Mouse (Mus musculus): Measurements from ENCODE around the gene Repin1.
"Not testable (repeated sequence)": the region's sequence is repeated elsewhere in the genome, so short reads cannot be mapped to it uniquely, and the experiment has no call there.

The Repin1 gene

DNA sequence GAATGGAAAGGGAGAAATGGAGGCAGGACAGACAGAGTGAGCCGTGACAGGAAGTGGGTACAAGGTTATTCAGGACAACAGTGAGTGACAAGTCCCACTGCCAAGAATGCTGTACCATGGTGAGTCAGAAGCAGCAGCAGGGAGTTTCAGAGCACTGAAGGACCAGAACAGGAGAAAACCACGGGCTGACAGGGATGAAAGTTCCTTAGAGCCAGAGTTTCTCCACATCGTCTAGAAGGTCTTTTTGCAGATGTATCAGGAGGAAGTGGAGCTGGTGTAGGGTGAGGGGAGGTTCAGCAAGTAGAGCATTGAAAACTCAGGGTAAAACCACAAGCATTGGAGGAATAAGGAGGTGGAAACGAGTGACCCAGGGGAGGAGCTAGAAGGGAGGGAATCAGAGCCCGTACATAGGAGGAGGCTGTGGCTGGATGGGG is 14.5 kb upstream of the Repin1 start:
- in situ Hi-C loops (cut with MseI, MboI), result no loop called here

DNA sequence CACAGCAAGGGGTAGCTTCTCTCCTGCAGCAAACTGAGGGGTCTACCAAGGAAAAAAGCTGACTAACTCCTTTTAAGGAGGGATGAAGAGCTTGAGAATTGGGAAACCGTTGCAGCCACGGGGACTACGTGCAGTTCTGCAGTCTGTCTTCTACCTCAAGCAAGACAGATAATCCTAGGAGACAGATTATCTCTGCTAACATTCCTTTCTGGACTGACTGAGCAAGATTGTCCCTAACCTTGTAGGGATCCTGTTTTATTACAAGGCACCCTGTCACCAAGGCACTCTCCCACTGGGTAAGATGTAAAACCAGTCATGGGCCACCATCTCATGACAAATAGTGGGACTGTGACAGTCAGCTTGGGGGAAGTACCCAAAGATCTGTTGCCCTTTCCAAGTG is 12.4 kb upstream of the Repin1 start:
- in situ Hi-C loops (cut with MseI, MboI), result no loop called here

DNA sequence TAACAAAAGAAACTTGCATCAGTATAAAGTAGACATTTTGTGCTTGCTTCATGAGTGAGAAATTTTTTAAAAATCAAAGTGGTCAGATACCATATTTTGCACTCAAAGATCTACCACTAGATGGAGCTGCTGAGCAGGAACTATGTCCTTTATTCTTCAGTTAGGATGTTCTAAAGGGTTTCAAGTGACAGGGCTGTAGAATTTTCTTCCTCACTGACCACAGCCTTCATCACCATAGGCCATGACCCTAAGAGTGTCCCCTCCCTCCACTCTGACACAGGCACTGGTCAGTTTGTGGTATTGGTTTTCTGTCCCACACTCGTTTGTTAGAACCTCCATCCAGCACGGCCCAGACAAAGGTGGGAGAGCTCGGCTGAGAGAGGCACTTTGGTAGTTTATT is 11.6 kb upstream of the Repin1 start:
- in situ Hi-C loops (cut with MseI, MboI), result no loop called here

DNA sequence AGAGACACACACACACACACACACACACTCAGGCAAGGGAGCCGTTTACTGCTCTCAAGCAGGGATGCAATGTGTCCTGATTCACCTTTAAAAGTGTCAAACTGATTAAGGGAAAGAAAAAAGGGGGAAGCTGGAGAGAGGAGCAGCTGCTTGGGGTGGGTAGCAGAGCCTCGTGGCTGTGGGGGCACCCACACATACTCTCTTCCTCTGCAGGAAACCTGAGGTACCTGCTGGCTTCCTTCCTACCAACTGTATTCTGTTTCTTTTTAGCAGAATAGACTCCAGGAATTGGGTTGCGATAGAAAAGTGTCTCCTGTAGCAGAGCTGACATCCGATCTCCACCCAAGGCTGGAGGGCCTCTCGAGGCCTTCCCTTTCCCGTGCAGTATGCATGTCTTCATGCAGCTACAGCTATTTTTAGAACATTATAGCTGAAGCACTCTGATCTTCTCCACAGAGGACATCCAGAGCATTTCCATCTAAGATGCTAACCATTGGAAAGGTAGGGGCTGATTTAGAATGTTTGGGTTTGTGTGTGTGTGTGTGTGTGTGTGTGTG is 4.4 kb upstream of the Repin1 start, which contains the start of gene Gm45021:
Gene Gm45021 (plus strand): TSS at position 417 of the 557 bp plus-strand sequence.
- in situ Hi-C loops (cut with MseI, MboI), result no loop called here

DNA sequence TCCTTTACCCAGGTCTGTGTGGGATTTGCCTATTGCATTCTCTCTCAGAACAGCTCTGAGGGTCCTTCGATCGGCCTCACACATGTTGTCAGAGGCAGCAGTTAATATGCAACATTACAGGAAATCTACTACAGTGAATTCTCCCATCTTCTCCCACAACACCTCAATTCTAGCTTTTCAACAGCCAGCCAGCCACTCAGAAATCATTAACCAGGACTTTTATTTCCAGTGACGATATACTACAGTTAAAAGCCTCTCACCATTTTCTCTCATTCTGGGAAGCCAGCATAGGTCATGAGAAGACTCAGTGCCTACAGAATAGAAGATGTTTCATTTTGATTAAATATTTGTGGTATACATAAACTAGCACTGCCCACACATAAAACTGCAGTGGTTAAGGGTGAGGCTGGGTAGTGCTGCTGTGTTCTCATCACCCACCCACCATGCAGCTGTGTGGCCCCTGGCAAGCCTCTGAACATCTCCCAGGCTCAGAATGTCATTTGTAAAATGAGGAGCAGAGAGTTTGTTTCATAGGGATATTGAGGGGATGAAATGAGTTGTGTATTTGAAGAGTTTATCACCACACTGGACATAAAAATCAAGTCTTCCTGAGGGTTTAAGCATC is 2.4 kb upstream of the Repin1 start:
- in situ Hi-C loops (cut with MseI, MboI), result no loop called here

DNA sequence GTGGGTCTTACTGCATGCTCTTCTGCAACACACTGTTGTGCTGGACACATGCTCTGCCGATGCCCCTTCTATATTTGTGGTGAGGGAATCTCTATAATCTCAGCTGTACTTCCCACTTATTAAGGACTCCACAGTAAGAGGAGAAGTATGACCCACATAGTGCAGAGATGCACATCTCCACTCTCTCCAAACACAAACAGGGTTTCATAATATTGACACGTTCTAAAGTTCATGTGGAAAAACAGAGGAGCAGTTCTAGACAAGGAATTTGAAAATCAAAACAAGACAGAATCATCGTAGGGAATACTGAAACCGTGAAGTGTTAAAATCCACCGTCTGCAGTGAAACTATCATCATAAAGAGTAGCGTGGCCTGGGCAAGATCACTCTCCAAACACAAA is 1.8 kb upstream of the Repin1 start:
- in situ Hi-C loops (cut with MseI, MboI), result no loop called here

DNA sequence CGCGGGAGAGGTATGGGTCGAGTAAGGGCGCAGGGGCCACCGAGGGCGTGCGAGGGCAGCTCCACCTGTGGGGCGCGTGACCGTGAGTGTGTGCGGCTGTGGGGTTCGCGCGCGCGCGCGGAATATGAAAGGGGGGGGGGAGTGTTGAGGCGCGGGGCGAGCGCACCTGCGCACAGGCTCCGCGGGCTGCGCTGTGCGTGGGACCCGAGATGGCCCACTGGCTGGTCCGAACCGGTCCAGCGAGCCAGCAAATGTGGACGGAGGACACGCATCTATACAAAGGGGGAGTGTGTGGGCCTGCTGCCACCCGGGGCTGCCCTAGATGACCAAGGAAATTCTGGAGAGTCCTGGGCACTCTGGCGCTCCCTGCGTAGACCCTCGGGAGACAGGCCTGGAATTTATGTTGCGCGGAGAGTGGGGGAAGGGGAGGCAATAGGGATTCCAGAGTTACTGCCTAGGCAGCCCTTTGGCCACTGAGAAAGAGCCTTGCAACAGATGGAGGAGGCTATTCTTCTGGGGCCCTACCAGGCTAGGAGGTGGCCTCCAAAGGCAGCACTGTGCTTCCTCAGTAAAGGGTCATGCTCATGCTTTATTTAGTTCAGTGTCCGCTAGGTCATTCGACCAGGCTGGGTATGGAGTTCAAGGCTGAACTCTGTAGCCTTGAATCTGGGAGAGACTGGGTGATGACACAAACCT is 508 bp downstream of the Repin1 start:
- in situ Hi-C loops (cut with MseI, MboI), result no loop called here

DNA sequence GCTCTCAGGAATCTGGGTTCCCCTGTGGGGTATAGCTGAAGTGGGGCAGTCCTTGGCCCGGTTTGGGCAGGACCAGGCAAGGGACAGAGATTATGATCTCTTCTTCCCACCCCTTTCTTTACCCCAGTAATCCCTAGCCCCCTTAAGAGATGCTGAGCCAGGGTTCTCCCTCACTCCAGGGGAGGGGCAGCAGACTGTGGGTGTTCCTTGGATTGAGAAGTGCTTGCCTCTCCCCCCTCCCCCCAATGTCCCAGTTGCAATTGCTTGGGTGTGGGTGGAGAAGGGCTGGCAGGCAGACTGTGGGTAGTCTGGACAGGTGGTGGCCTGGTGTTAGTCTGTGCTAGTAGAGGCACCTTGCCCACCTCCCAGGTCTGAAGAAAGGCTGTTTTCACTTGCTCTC is 1.6 kb downstream of the Repin1 start:
- in situ Hi-C loops (cut with MseI, MboI), result no loop called here

DNA sequence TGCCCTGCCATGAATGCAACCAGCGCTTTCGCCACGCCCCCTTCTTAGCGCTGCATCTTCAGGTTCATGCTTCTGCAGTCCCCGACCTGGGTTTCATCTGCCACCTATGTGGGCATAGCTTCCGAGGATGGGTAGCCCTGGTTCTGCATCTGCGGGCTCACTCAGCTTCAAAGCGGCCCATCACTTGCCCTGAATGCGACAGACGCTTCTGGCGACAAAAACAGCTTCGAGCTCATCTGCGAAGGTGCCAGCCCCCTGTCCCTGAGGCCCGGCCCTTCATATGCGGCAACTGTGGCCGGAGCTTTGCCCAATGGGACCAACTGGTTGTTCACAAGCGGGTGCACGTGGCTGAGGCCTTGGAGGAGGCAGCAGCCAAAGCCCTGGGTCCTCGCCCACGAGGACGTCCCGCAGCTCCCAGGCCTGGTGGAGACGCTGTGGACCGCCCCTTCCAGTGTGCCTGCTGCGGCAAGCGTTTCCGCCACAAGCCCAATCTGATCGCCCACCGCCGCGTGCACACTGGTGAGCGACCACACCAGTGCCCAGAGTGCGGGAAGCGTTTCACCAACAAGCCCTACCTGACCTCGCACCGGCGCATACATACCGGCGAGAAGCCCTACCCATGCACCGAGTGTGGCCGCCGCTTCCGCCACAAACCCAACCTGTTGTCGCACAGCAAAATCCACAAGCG is 3.0 kb downstream of the Repin1 start:
- in situ Hi-C loops (cut with MseI, MboI), result no loop called here

DNA sequence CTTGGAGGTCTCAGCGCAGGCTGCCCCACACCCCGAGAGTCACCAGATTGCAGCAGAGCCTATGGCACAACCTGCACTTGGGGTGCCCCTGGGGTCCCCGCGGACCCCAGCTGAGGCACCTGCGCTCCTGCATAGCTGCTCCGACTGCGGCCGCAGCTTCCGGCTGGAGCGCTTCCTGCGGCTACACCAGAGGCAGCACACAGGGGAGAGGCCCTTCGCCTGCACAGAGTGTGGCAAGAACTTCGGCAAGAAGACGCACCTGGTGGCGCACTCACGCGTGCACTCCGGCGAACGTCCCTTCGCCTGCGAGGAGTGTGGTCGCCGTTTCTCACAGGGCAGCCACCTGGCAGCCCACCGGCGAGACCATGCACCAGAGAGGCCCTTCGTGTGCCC is 3.5 kb downstream of the Repin1 start:
- in situ Hi-C loops (cut with MseI, MboI), result no loop called here

DNA sequence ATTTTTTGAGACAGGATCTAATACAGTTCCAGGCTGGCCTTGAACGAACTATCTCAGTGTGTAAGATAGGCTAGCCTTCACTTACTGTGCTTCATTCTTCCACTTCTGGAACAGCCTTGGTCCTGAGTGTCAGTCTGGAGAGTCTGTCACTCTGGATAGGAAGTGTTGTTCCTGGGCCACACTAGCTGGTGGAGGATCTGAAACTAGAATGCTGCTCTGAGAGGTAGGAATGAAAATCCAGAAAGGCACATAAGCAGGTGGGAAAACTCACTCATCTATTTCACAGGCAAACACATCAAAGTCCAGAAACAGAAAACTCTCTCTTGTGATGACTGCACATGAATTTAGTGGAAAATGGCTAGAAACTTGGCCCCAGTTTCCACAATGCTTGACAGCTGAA is 6.9 kb downstream of the Repin1 start:
- in situ Hi-C loops (cut with MseI, MboI), result no loop called here

DNA sequence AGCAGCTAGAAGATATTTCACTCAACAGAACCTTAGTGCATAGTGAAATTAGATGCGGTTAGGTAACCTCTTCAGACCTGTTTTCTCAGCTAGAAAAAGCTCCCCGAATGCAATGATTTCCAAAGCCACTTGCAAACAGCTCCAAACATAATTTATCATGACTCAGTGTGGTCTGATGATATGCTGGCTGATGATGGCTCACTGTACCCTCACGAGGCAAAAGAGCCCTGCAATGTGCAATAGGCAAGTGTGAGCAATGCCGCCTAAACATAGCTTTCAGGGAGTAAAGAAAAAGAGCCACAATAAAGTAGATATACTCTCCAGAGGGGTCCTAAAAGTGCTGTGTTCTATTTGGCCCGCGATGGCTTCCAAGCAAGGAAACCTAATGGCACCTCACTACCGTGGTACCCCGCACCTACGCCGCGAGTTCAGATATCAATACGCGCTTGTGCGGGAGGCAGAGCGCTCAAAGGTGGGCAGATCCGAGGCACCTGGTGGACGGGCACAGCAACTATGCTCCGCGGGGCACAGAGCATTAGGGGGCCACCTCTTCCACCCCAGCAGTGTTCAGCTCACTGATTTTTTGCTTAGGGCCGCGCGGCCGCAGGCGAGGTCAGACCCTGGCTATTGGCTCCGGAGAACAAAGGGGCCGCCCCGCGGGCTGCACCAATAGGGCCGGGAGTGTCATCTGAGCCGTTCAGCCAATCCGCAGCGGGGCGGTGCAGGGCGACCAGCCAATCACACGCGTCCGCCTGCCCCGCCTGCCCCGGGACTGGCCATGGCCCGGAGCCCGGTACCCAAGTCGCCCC is 7.8 kb downstream of the Repin1 start, which contains the start of gene Zfp775:
Gene Zfp775 (plus strand): TSS at position 793 of the 809 bp plus-strand sequence.
- in situ Hi-C loops (cut with MseI, MboI), result no loop called here

DNA sequence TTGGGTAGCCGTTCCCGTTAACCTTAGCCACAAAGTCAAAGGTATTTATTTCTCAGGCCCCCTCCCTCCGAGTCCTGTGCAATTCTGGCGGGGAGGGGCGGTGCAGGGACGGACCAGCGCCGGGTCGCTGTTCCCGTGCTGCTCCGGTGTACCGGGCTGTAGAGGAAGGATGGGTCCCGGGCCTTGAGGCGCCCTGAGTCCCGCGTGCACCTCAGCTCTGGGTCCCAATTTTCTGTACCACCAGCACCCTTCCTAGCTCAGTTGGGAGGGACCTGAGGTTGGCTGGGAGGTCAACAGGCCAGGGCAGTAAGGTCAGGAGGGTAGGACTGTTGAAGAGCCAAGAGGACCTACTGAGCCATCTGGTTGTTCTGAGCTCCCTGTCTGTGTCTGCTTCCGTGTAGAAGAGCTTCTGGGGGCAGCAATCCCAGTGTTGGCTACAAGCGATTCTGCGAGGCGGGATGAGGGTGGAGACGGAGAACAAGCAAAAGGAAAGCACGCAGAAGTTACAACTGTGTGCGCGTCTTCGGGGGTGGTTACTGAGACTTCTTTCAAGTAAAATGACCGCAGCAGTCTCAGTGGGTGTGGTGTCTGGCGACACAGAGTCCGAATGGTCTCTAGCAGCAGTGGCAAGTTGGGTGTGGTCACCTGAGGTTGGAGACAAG is 8.5 kb downstream of the Repin1 start:
- in situ Hi-C loops (cut with MseI, MboI), result no loop called here

DNA sequence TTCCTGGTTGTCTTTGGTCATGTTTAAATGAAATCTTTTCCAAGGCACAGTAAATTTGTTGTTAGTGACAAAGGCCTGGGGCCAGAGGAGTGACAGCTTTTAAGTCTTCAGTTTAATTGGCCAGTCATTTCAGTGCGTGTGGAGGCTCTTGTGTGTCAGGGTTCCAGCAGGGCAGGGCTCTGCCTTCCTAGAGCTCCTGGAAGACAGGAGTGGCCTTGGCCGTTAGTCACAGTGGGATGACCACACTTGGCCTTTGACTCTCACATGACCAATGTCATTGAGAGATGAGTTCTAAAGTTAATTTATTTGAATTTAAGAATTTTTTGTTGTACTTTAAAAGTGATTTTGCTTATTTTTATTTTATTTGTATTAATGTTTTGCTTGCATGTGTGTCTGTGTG is 14.4 kb downstream of the Repin1 start:
- in situ Hi-C loops (cut with MseI, MboI), result no loop called here

DNA sequence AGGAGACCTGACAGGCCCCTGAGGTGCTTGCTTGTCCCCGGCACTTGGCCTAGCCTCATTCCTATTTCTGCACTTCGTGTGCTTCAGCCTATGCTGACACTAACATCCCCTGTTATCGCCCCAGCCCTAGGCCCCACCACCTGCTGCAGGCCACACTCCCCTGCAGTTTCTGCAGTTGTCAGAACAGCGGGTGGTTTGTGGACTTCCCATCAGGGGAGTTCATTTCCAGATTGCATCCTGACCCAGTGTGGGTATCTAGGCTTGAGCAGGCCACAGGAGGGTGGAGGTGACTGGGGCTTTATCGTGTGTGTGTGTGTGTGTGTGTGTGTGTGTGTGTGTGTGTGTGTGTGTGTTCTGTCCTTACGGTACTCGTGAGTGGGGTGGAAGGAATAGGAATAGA is 15.8 kb downstream of the Repin1 start:
- in situ Hi-C loops (cut with MseI, MboI), result no loop called here

DNA sequence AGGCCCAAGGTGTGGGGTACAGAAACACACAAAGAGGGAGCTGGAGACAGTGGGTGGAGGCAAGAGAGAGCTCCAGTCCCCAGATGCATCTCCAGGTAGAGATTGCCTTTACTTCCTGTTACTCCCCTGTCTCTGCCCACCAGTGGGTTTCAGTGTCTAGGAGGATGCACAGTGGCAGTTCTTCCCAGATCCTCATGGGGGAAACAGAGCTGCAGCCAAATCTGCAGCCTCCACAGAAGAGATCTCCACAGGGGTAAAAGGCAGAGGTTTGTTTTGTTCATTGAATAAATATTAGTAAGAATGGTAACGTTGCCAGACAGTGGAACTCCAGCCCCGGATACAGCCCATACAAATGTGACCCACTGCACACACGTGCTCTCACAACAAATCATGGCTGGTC is 17.0 kb downstream of the Repin1 start:
- in situ Hi-C loops (cut with MseI, MboI), result no loop called here

DNA sequence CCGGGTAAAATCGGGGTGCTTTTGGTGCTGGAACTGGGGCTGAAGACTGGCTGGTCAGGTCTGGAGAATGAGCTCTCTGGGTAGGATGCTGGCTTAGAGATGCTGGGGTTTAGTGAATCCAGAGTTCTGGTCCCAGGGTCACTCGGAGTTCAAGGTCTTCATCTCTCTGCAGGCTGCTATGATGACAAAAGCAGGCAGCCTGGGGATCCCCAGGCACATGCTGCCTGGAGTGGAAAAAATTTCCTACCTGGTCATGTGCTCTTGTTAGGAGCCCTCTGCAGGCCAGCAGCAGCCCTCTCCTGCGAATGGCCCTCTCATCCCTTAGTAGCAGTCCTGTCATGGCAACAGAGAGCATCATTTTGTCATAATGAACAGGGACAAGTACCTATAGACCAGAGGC is 19.8 kb downstream of the Repin1 start:
- in situ Hi-C loops (cut with MseI, MboI), result no loop called here

DNA sequence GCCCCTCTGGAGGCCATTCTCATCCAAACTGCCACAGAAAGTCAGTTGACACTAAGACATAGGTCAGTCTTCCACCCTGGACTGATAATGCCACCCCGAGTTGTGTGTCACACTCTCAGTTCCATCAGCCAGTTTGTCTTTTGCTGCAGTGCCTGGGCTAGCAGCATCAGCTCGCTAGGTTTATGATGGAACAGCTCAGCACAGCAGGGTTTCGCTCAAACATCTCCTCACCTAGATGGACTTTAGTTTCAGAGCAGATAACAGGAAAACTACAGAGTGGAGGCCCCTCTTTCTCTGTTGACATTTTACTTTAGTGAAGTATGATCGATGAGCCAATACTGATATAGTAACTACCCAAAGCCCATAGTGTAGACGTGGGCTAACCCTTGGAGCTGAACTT is 21.1 kb downstream of the Repin1 start:
- in situ Hi-C loops (cut with MseI, MboI), result no loop called here

DNA sequence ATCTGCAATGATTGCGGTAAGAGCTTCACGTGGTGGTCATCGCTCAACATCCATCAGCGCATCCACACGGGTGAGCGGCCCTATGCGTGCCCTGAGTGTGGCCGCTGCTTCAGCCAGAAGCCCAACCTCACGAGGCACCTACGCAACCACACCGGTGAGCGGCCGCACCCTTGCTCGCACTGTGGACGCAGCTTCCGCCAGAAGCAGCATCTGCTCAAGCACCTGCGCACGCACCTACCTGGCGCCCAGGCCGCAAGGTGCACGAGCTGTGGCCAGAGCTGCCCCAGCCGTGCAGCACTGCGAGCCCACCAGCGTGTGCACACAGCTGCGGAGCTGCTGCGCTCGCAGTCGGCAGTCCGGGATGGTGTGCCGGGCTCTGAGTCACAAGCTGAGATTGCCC is 26.3 kb downstream of the Repin1 start:
- in situ Hi-C loops (cut with MseI, MboI), result no loop called here

DNA sequence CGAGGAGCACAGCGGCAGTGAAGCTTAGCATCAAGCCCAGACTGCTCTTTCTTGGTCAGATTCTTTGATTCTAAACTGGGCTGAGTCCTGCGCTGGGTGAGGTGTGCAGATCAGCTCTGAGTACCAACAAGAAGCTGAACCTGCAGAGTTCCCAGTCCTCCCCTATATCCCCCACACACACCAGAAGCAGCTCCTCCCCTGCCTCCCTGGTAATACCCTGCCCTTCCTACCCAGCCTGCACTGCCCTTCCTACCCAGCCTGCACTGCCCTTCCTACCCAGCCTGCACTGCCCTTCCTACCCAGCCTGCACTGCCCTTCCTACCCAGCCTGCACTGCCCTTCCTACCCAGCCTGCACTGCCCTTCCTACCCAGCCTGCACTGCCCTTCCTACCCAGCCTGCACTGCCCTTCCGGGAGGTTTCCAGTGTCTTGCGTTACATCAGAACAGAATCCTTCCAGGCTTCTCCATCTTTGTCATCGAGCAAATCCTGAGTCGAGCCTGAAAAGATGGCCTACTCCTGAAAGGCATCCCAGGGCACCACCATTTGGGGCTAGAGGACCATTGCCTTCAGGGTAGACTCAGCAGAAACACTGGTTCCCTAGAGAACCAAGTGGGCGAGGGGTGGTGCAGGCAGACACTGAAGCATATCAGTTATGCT is 28.6 kb downstream of the Repin1 start:
- in situ Hi-C loops (cut with MseI, MboI), result not testable (repeated sequence)

DNA sequence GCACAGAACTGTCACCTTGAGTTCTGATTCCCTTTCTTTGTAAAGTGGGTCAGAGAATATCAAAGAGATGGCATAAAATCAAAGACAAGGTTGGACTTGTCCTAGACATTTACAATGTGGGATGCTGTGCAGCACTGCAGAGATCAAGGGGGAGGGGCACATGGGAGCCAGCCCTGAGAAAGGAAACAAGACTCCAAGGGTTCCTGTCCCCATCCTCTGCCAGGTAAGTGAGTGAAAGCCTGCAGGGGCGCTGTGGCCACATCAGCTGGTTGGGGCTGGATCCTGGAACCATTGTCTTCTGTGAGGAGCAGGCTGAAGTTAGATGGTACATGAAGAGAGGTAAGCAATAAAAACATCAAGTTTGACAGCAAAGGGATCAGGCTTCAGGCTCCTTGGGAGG is 29.8 kb downstream of the Repin1 start:
- in situ Hi-C loops (cut with MseI, MboI), result no loop called here

Measured in mouse trophoblast stem cell (cell line).